Comparison of ENCODE assay signal across 8 mouse cellular contexts in the genomic region with DNA sequence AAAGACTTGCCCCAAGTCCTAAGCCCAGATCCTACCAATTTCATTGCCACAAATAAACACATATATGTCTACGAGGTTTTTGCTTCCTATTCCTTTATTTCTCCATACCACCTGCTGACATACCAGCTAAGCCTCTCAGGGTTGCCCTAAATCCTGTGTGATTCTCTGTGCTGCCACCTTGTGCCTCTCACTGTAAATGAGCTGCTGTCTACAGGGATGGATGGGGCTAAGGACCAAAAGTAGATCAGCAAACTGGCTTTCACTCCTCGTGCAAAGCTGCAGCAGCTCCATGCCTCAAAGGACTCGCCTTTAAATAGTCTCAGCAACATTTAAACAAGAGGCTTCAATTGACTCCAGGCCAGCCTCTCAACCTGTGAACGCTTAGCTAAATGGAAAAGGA. TPM values are rescaled to one million over a fixed set of nuclear protein-coding genes. Genes with fewer than 3 reads are reported as not detected.
DNase-seq lines count a peak whose midpoint lies in the region; ATAC-seq and TF ChIP-seq lines count a peak whose summit lies in the region.

No protein-coding gene starts in this region.

- no peaks in the 10 kb centered on the region for H3K79me3 ChIP-seq in C2C12 (ENCODE audit: low read depth)

- TF ChIP-seq CTCF in heart, postnatal 0 days (IDR thresholded peaks at IDR 0.05; ENCODE audit: low read depth) = peak; percentile 68
- TF ChIP-seq CTCF in C2C12 (IDR thresholded peaks at IDR 0.05; ENCODE audit: control insufficient read depth, insufficient read depth, insufficient read length) = peak; percentile 10

- peak; percentile 61 for DNase-seq in heart, postnatal 0 days (ENCODE audit: low spot score)
- DNase-seq in heart, postnatal 25 days (ENCODE audit: low spot score) = no peak
- DNase-seq in cerebellum, adult 11-12 months = peak; percentile 76
- DNase-seq in left cerebral cortex, adult 18-20 months (ENCODE audit: low spot score in 2 of 2) = peak; percentile 44 to 48
- no peak for DNase-seq in spleen, postnatal 4 days (ENCODE audit: low spot score in 2 of 2)
- DNase-seq in ovary, postnatal 36 days (ENCODE audit: low spot score) = no peak
- DNase-seq in urinary bladder, adult 2 months (ENCODE audit: low spot score) = no peak

- H3K79me2 ChIP-seq in C2C12 (ENCODE audit: control insufficient read depth, insufficient read depth) = no peaks in the 10 kb centered on the region

- H3K36me3 ChIP-seq in heart, postnatal 0 days (replicated peaks; ENCODE audit: control insufficient read depth, insufficient read depth, low read length) = no peaks in the 10 kb centered on the region
- no peaks in the 10 kb centered on the region for H3K36me3 ChIP-seq in C2C12 (ENCODE audit: control insufficient read depth, insufficient read depth)

- peaks cover 4% of the 10 kb centered on the region for H3K27me3 ChIP-seq in heart, postnatal 0 days (ENCODE audit: control insufficient read depth, insufficient read depth, low read length)
- H3K27me3 ChIP-seq in C2C12 (ENCODE audit: control insufficient read depth, insufficient read depth, insufficient read length) = no peaks in the 10 kb centered on the region

- 20% methylated on average over 4 of the region's 4 CpGs for WGBS in heart, postnatal 0 days

- no peak overlapping the region for H3K4me2 ChIP-seq in heart, postnatal 0 days (ENCODE audit: low read depth, low read length)

- ATAC-seq in heart, postnatal 0 days (ENCODE audit: insufficient read depth, low read depth) = peak; percentile 71

- H3K4me1 ChIP-seq in heart, postnatal 0 days (ENCODE audit: control insufficient read depth, insufficient read depth) = peaks cover 4% of the 10 kb centered on the region

- H3K27ac ChIP-seq in heart, postnatal 0 days (ENCODE audit: low read depth) = no peak overlapping the region

- no peak overlapping the region for H3ac ChIP-seq in C2C12 (ENCODE audit: control insufficient read depth, insufficient read length, low read depth)

- intact Hi-C loops in heart, postnatal 25 days (cut with DNase I) = no loop called here

- no peak for TF ChIP-seq EP300 in heart, postnatal 0 days (IDR thresholded peaks at IDR 0.05; ENCODE audit: low read depth)

- H3K9me3 ChIP-seq in heart, postnatal 0 days (replicated peaks; ENCODE audit: control insufficient read depth, low read length) = no peaks in the 10 kb centered on the region

- no peak overlapping the region for H3K4me3 ChIP-seq in heart, postnatal 0 days (ENCODE audit: low read depth, low read length)
- H3K4me3 ChIP-seq in C2C12 (ENCODE audit: insufficient read depth, poor library complexity, severe bottlenecking) = no peak overlapping the region

- no peak overlapping the region for H3K9ac ChIP-seq in heart, postnatal 0 days (replicated peaks; ENCODE audit: low read depth, low read length)

TF ChIP-seq in C2C12, 6 proteins besides CTCF, POLR2A, EP300 and RAD21:
- TF ChIP-seq MYOD1 (IDR thresholded peaks at IDR 0.05; ENCODE audit: control insufficient read depth, insufficient read length, low read depth) (no peak), MYOG (IDR thresholded peaks at IDR 0.05; ENCODE audit: control insufficient read depth, extremely low read depth, insufficient read length) (no peak), CEBPB (IDR thresholded peaks at IDR 0.05; ENCODE audit: low read depth) (no peak), MAX (IDR thresholded peaks at IDR 0.05) (no peak), USF1 (IDR thresholded peaks at IDR 0.05; ENCODE audit: low read depth) (no peak), FOSL1 (IDR thresholded peaks at IDR 0.05; ENCODE audit: insufficient read depth, low read length, poor library complexity, severe bottlenecking) (no peak)
TF ChIP-seq in C2C12: peak in this region for 0.

RNA-seq across cellular contexts. Expression of a gene that starts 7.9 kb away (rescaled TPM):
- total RNA-seq in heart, postnatal 0 days (2014; rRNA removed; ENCODE audit: low replicate concordance) = 11.3 and 12.5 TPM in 2 replicates
- polyA plus RNA-seq in heart, postnatal 0 days (2015; fragmentation: Nextera tagmentation; extraction: Ambion mirVana) = 8.6 and 9.5 TPM in 2 replicates
- 10 to 100 TPM; 25.0 to 30.7 TPM for total RNA-seq in heart, postnatal 25 days (2021)
- 1.6 TPM for polyA plus RNA-seq in C2C12 (2012; fragmentation: generic; extraction: Trizol)
- 1 to 10 TPM; 5.2 to 6.1 TPM for total RNA-seq in left cerebral cortex, adult 18-20 months (2021)
- polyA plus RNA-seq in urinary bladder, adult 2 months (2012; rRNA removed) = 23.3 and 30.0 TPM in 2 replicates

Comparison
In these comparisons a context has a peak if more than half of its experiments do, and no peak if none do; other contexts are left out.
1. DNase-seq: peak in heart, postnatal 0 days (single experiment), cerebellum, adult 11-12 months (single experiment) and left cerebral cortex, adult 18-20 months (2 of 2); none in heart, postnatal 25 days (single experiment), spleen, postnatal 4 days (0 of 2), ovary, postnatal 36 days (single experiment) and urinary bladder, adult 2 months (single experiment).